Mouse (Mus musculus) neural tube, postnatal 0 days (tissue): ENCODE measurements around the gene Lins1. TPM values are rescaled to one million over a fixed set of nuclear protein-coding genes. Genes with fewer than 3 reads are reported as not detected.

ENCODE experiments used
- polyA plus RNA-seq: library from polyadenylated mRNA; unstranded; fragments of >200 nt; fragmentation: Nextera tagmentation; extraction: Ambion mirVana; gene quantifications from 2 replicates; pipeline ENCODE4 v1.2.1, GENCODE M21; 2015

The Lins1 gene
- polyA plus RNA-seq = 10.3 and 13.1 TPM in 2 replicates

GRCm38 (mm10) chr7:66689620-66690360 lies at the start of gene Lins1:
Lins1 (plus strand) TSS chr7:66689889.

GRCm38 (mm10) chr7:66689294-66689619 lies 432 bp upstream of the Lins1 start, which contains the start of gene Asb7:
Asb7 (minus strand) TSS chr7:66689596.

GRCm38 (mm10) chr7:66743377-66743781 lies 53.7 kb downstream of the Lins1 start, which contains the start of gene Cers3:
Cers3 (plus strand) TSS chr7:66743504.

Other genes starting within 250 kb of the Lins1 start
- gene Asb7, start 293 bp upstream of the Lins1 start, polyA plus RNA-seq = 9.7 and 12.7 TPM in 2 replicates
- 0.34 and 0.74 TPM in 2 replicates for gene Cers3, start 53.6 kb downstream of the Lins1 start, polyA plus RNA-seq
- 4.9 and 5.4 TPM in 2 replicates for gene Adamts17, start 149.8 kb downstream of the Lins1 start, polyA plus RNA-seq